Mouse (Mus musculus): ENCODE data around the gene Unc13b. TPM values are rescaled to one million over a fixed set of nuclear protein-coding genes. Genes with fewer than 3 reads are reported as not detected.
A peak's percentile ranks its signal among the peaks of the same experiment; 100 is the strongest.

Gene Unc13b
- polyA plus RNA-seq, 1 experiment from 2014 or later: 19.7 TPM

DNA sequence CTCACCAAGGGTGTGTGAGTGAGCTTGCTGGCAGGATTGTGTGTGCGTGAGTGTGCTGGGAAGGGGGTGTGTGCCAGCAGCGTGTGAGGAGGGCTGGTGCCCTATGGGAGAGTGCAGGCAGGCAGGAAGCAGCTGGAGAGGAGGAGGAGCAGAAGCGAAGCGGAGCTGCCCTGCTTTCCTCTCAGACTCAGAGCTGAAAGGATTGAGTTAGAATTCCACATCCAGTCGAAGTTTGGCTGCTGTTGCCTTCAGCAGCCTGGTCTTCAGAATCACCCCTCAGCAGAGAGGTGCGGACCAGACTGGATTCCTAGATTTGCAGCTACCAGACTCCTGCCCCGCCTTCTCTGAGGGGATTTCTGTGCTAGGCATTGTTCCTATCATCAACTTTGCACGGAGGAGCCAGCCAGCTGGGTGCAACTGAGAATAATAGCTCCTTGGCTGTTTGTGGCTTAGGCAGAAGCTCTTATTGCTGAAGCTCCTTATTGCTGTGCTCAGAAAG, 150.4 kb downstream of the Unc13b start:
- H3K36me3 ChIP-seq: no peaks in the 10 kb centered on the region
- peak overlapping the region; percentile 64 for H3K4me2 ChIP-seq
- 1% methylated on average over 8 of the region's 8 CpGs for WGBS
- H3K4me3 ChIP-seq: peak overlapping the region; percentile 43
- H3K4me1 ChIP-seq (replicated peaks): peaks cover 16% of the 10 kb centered on the region
- no peaks in the 10 kb centered on the region for H3K27me3 ChIP-seq
- peak overlapping the region; percentile 87 for H3K27ac ChIP-seq
- ATAC-seq (ENCODE audit: low FRiP score): peak; percentile 89
- H3K9ac ChIP-seq: peak overlapping the region; percentile 73
- H3K9me3 ChIP-seq: no peaks in the 10 kb centered on the region

DNA sequence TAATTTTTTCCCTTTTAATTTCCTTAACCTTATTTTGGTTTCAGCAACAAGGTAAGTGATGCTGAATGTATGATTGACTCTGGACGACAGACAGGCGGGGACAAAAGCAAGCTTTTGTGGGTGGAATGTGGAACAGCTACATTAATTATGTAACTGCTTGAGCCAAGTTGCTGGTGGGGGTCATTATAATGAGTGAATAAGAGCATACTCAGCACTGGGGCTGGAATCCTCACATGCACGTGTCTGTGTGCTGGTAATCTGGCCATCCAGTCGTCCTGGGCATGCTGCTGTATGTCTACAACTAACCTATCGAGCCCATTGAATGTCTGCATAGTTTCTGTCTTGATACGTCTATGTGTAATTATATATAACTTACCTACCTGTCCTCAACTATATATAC, 150.9 kb downstream of the Unc13b start:
- 36% methylated on average over 6 of the region's 6 CpGs for WGBS
- Histone ChIP-seq H3K4me1 (replicated peaks) (peaks cover 16% of the 10 kb centered on the region), H3K27ac (peak overlapping the region; percentile 87), H3K9me3 (no peaks in the 10 kb centered on the region), H3K36me3 (no peaks in the 10 kb centered on the region), H3K9ac (peak overlapping the region; percentile 73), H3K4me3 (peak overlapping the region; percentile 43), H3K27me3 (no peaks in the 10 kb centered on the region), H3K4me2 (peak overlapping the region; percentile 64)
- ATAC-seq (ENCODE audit: low FRiP score): no peak

GRCm38 (mm10) chr4:43216491-43216890, 157.7 kb downstream of the Unc13b start:
- no peak for ATAC-seq (ENCODE audit: low FRiP score)
- Histone ChIP-seq H3K9me3 (no peaks in the 10 kb centered on the region), H3K27ac (no peak overlapping the region), H3K36me3 (peaks cover 7% of the 10 kb centered on the region; the same call in 1 of the 2 replicates), H3K9ac (no peak overlapping the region), H3K4me1 (replicated peaks) (no peaks in the 10 kb centered on the region), H3K27me3 (no peaks in the 10 kb centered on the region), H3K4me3 (no peak overlapping the region), H3K4me2 (no peak overlapping the region)
- WGBS: 80% methylated on average over 3 of the region's 3 CpGs

GRCm38 (mm10) chr4:43217997-43218396, 159.2 kb downstream of the Unc13b start:
- 93% methylated on average over 1 of the region's 1 CpGs for WGBS
- no peak overlapping the region for H3K9ac ChIP-seq
- peaks cover 7% of the 10 kb centered on the region; the same call in 1 of the 2 replicates for H3K36me3 ChIP-seq
- H3K27ac ChIP-seq: no peak overlapping the region
- no peaks in the 10 kb centered on the region for H3K27me3 ChIP-seq
- H3K9me3 ChIP-seq: no peaks in the 10 kb centered on the region
- no peak for ATAC-seq (ENCODE audit: low FRiP score)
- H3K4me3 ChIP-seq: no peak overlapping the region
- H3K4me2 ChIP-seq: no peak overlapping the region
- H3K4me1 ChIP-seq (replicated peaks): no peaks in the 10 kb centered on the region

DNA sequence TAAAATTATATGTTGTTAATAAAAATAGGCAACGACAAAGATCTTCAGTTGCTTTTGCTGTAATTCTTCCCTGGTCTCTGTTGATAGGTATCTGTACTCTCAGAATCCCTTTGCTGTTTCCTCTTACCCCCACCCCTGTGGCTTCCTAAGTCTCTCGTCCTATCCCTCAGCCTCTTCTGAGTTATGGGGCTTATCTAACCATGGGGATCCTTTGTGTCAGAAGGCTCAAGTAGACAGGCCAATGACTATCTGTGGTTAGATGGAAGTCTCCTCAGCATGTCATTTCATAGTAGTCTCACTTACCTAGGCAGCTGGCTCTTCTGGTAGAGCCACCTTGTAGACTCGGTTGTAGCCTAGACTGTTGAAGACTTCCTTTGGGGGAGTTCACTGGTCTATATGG, 173.1 kb downstream of the Unc13b start:
- no peak overlapping the region for H3K9ac ChIP-seq
- no peak for ATAC-seq (ENCODE audit: low FRiP score)

GRCm38 (mm10) chr4:43232985-43233384, 174.2 kb downstream of the Unc13b start:
- no peaks in the 10 kb centered on the region for H3K9me3 ChIP-seq
- 86% methylated on average over 1 of the region's 1 CpGs for WGBS
- peaks cover 35% of the 10 kb centered on the region for H3K36me3 ChIP-seq
- no peak overlapping the region for H3K4me2 ChIP-seq
- H3K27ac ChIP-seq: no peak overlapping the region
- no peak overlapping the region for H3K9ac ChIP-seq
- H3K27me3 ChIP-seq: no peaks in the 10 kb centered on the region
- no peak overlapping the region for H3K4me3 ChIP-seq
- H3K4me1 ChIP-seq (replicated peaks): no peaks in the 10 kb centered on the region
- ATAC-seq (ENCODE audit: low FRiP score): no peak

More for the DNA sequence above, 173.1 kb downstream of the Unc13b start:
- Histone ChIP-seq H3K9me3 (no peaks in the 10 kb centered on the region), H3K27me3 (no peaks in the 10 kb centered on the region), H3K4me2 (no peak overlapping the region), H3K4me1 (replicated peaks) (no peaks in the 10 kb centered on the region), H3K4me3 (no peak overlapping the region), H3K27ac (no peak overlapping the region), H3K36me3 (peaks cover 25% of the 10 kb centered on the region)
- 92% methylated on average over 3 of the region's 3 CpGs for WGBS

GRCm38 (mm10) chr4:43233489-43233888, 174.7 kb downstream of the Unc13b start:
- Histone ChIP-seq H3K27me3 (no peaks in the 10 kb centered on the region), H3K27ac (no peak overlapping the region), H3K4me3 (no peak overlapping the region), H3K36me3 (peaks cover 37% of the 10 kb centered on the region), H3K9me3 (no peaks in the 10 kb centered on the region), H3K4me1 (replicated peaks) (no peaks in the 10 kb centered on the region), H3K9ac (no peak overlapping the region), H3K4me2 (no peak overlapping the region)
- 92% methylated on average over 6 of the region's 6 CpGs for WGBS
- no peak for ATAC-seq (ENCODE audit: low FRiP score)

GRCm38 (mm10) chr4:43236898-43237297, 178.1 kb downstream of the Unc13b start:
- no peak overlapping the region for H3K9ac ChIP-seq
- no peaks in the 10 kb centered on the region for H3K9me3 ChIP-seq
- ATAC-seq (ENCODE audit: low FRiP score): no peak
- H3K4me2 ChIP-seq: no peak overlapping the region
- peaks cover 63% of the 10 kb centered on the region for H3K36me3 ChIP-seq
- H3K27ac ChIP-seq: no peak overlapping the region
- 94% methylated on average over 9 of the region's 9 CpGs for WGBS
- no peaks in the 10 kb centered on the region for H3K4me1 ChIP-seq (replicated peaks)
- no peak overlapping the region for H3K4me3 ChIP-seq
- H3K27me3 ChIP-seq: no peaks in the 10 kb centered on the region

- peaks cover 61% of the 10 kb centered on the region for H3K36me3 ChIP-seq
- 76% methylated on average over 1 of the region's 1 CpGs for WGBS
- H3K4me3 ChIP-seq: no peak overlapping the region
- H3K9me3 ChIP-seq: no peaks in the 10 kb centered on the region
- H3K4me1 ChIP-seq (replicated peaks): no peaks in the 10 kb centered on the region
- ATAC-seq (ENCODE audit: low FRiP score): no peak
- no peaks in the 10 kb centered on the region for H3K27me3 ChIP-seq
- H3K4me2 ChIP-seq: no peak overlapping the region
- H3K9ac ChIP-seq: no peak overlapping the region
- no peak overlapping the region for H3K27ac ChIP-seq
Observed at GRCm38 (mm10) chr4:43240716-43241115, 182.0 kb downstream of the Unc13b start.

- Histone ChIP-seq H3K4me1 (replicated peaks) (peaks cover 4% of the 10 kb centered on the region), H3K9me3 (no peaks in the 10 kb centered on the region), H3K27ac (no peak overlapping the region), H3K9ac (no peak overlapping the region), H3K4me3 (no peak overlapping the region), H3K36me3 (peaks cover 41% of the 10 kb centered on the region), H3K27me3 (no peaks in the 10 kb centered on the region), H3K4me2 (no peak overlapping the region)
- WGBS: 66% methylated on average over 2 of the region's 2 CpGs
- ATAC-seq (ENCODE audit: low FRiP score): no peak
Observed at GRCm38 (mm10) chr4:43244022-43244421, 185.3 kb downstream of the Unc13b start.

DNA sequence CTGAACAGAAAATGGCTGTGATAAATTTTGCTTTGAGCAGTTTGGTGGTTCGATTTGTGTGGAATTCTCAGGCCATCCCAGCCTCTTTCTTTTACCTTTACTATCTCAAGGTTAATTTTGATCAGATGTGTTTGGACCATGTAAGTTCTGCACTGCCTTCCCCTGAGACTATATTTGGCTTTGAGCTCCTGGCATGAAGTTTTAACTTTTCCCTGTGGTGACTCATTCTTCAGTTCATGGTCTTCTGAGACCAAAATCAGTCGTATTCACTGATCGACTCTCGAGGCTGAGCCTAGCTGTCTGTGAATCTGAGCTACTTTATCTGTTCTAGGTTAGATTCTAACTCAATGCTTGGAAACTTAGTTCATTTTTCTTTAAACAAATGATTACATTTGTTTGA, 187.0 kb downstream of the Unc13b start:
- Histone ChIP-seq H3K4me3 (no peak overlapping the region), H3K27me3 (no peaks in the 10 kb centered on the region), H3K4me2 (no peak overlapping the region), H3K4me1 (replicated peaks) (peaks cover 4% of the 10 kb centered on the region), H3K27ac (no peak overlapping the region), H3K36me3 (peaks cover 31% of the 10 kb centered on the region), H3K9me3 (no peaks in the 10 kb centered on the region), H3K9ac (no peak overlapping the region)
- ATAC-seq (ENCODE audit: low FRiP score): no peak
- WGBS: 91% methylated on average over 4 of the region's 4 CpGs

DNA sequence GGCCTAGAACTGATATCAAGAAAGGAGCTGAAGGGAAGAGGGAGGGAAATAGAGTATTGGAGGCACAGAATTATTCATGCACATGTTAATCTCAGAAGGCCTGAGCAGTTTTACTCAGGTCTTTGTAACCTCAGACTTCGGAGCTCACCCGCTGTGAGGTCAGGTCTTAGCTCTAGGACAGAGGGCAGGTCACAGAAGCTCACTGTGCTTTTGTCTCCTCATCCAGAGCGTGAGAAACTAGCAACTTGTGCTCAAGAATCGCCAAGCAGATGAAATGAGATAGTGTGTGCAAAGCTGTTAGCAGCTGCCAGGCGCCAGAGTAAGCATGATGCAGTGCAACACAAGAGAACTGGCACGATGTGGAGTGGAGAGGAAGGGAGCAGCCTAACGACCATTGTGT, 189.3 kb downstream of the Unc13b start:
- no peak overlapping the region for H3K4me3 ChIP-seq
- peaks cover 44% of the 10 kb centered on the region for H3K36me3 ChIP-seq
- no peaks in the 10 kb centered on the region for H3K9me3 ChIP-seq
- no peak overlapping the region for H3K27ac ChIP-seq
- H3K4me2 ChIP-seq: no peak overlapping the region
- H3K9ac ChIP-seq: no peak overlapping the region
- 17% methylated on average over 7 of the region's 7 CpGs for WGBS
- H3K27me3 ChIP-seq: no peaks in the 10 kb centered on the region
- peaks cover 4% of the 10 kb centered on the region for H3K4me1 ChIP-seq (replicated peaks)
- no peak for ATAC-seq (ENCODE audit: low FRiP score)

DNA sequence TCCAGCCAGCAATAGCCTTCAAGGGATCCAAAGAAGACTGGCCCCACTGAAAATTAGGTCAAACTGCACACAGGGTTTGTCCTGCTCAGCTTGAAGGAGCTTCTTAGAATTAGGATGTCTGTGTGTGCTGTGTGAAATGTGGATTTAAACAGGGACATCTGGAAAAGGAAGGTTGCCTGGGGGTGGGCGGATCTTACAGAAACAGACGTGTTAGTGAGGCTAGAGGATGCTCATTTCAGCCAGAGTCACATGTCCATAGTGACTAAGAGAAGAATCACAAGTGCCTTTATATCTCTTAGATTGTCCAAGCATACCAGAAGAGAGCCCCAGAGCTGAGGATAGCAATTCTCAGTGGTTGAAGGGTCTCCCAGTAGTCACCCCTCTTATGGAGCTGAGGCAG, 190.2 kb downstream of the Unc13b start:
- peaks cover 4% of the 10 kb centered on the region for H3K4me1 ChIP-seq (replicated peaks)
- H3K4me3 ChIP-seq: no peak overlapping the region
- H3K9me3 ChIP-seq: no peaks in the 10 kb centered on the region
- H3K27me3 ChIP-seq: no peaks in the 10 kb centered on the region
- no peak overlapping the region for H3K27ac ChIP-seq
- ATAC-seq (ENCODE audit: low FRiP score): no peak
- H3K4me2 ChIP-seq: no peak overlapping the region
- WGBS: 63% methylated on average over 2 of the region's 2 CpGs
- peaks cover 52% of the 10 kb centered on the region for H3K36me3 ChIP-seq
- no peak overlapping the region for H3K9ac ChIP-seq
